Mouse (Mus musculus): ENCODE measurements around the gene Mfsd14a. TPM values are rescaled to one million over a fixed set of nuclear protein-coding genes. Genes with fewer than 3 reads are reported as not detected.
A peak's percentile ranks its signal among the peaks of the same experiment; 100 is the strongest.

The Mfsd14a gene
- total and polyA plus RNA-seq, 3 experiments, result 12.0 to 19.5 (median 17.5) TPM

- TF ChIP-seq EP300 (IDR thresholded peaks at IDR 0.05; ENCODE audit: insufficient read depth, low read depth, low read length) (no peak), POLR2A (IDR thresholded peaks at IDR 0.05; ENCODE audit: insufficient read depth, low read depth, low read length) (no peak), CTCF (IDR thresholded peaks at IDR 0.05) (no peak)
- no peak overlapping the region for H3K4me3 ChIP-seq
- H3K4me1 ChIP-seq (ENCODE audit: control insufficient read depth, insufficient read depth, low read length), result peaks cover 6% of the 10 kb centered on the region
- no peak overlapping the region for H3K27ac ChIP-seq
- no peak overlapping the region for H3K9ac ChIP-seq (ENCODE audit: low read depth, low read length)
- intact Hi-C loops (cut with DNase I), result no loop called here
- peaks cover 6% of the 10 kb centered on the region for H3K79me2 ChIP-seq (replicated peaks; ENCODE audit: control insufficient read depth, insufficient read depth, low read length)
- no peak for DNase-seq
- WGBS, result 81% methylated on average over 7 of the region's 7 CpGs
- H3K36me3 ChIP-seq (ENCODE audit: control insufficient read depth, insufficient read depth, low read length), result peaks cover 9% of the 10 kb centered on the region
- no peaks in the 10 kb centered on the region for H3K27me3 ChIP-seq (ENCODE audit: control insufficient read depth, insufficient read depth, low read length)
These were observed 13.7 kb downstream of the Mfsd14a start for GRCm38 (mm10) chr3:116648805-116649204.

GRCm38 (mm10) chr3:116646387-116646786 is 16.1 kb downstream of the Mfsd14a start:
- TF ChIP-seq POLR2A (IDR thresholded peaks at IDR 0.05; ENCODE audit: insufficient read depth, low read depth, low read length) (no peak), EP300 (IDR thresholded peaks at IDR 0.05; ENCODE audit: insufficient read depth, low read depth, low read length) (no peak), CTCF (IDR thresholded peaks at IDR 0.05) (no peak)
- intact Hi-C loops (cut with DNase I), result no loop called here
- Histone ChIP-seq H3K79me2 (replicated peaks; ENCODE audit: control insufficient read depth, insufficient read depth, low read length) (peaks cover 4% of the 10 kb centered on the region; the same call in 1 of the 2 replicates), H3K36me3 (ENCODE audit: control insufficient read depth, insufficient read depth, low read length) (peaks cover 9% of the 10 kb centered on the region), H3K27me3 (ENCODE audit: control insufficient read depth, insufficient read depth, low read length) (no peaks in the 10 kb centered on the region), H3K4me3 (no peak overlapping the region), H3K4me1 (ENCODE audit: control insufficient read depth, insufficient read depth, low read length) (peaks cover 2% of the 10 kb centered on the region), H3K9ac (ENCODE audit: low read depth, low read length) (no peak overlapping the region), H3K27ac (no peak overlapping the region)
- 98% methylated on average over 1 of the region's 1 CpGs for WGBS
- no peak for DNase-seq

DNA sequence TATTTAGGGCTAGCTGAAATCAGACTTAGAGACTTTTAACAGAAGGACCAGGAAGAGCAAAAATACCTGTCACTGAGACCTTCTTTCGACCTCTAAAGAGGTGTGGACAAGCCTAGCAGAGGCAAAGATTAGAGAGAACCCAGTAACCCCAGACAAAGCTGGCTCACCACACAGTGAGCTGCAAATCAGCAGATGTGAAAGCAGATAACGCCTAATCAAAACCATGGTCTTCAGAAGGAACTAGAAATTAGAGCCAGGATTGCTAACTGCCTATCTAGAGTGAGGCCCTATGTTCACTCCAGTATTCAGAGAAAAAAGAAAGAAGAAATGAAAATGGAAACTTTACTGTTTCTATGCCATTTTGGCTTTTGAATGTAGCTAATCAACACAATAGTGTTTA is 20.1 kb downstream of the Mfsd14a start:
- no peak overlapping the region for H3K9ac ChIP-seq (ENCODE audit: low read depth, low read length)
- H3K36me3 ChIP-seq (ENCODE audit: control insufficient read depth, insufficient read depth, low read length), result peaks cover 20% of the 10 kb centered on the region
- H3K4me3 ChIP-seq, result no peak overlapping the region
- peaks cover 4% of the 10 kb centered on the region for H3K4me1 ChIP-seq (ENCODE audit: control insufficient read depth, insufficient read depth, low read length)
- intact Hi-C loops (cut with DNase I), result no loop called here
- H3K27ac ChIP-seq, result peak overlapping the region; percentile 13
- DNase-seq, result no peak
- H3K27me3 ChIP-seq (ENCODE audit: control insufficient read depth, insufficient read depth, low read length), result no peaks in the 10 kb centered on the region
- no peak for TF ChIP-seq EP300 (IDR thresholded peaks at IDR 0.05; ENCODE audit: insufficient read depth, low read depth, low read length)
- TF ChIP-seq CTCF (IDR thresholded peaks at IDR 0.05), result no peak
- no peak for TF ChIP-seq POLR2A (IDR thresholded peaks at IDR 0.05; ENCODE audit: insufficient read depth, low read depth, low read length)
- WGBS, result 67% methylated on average over 2 of the region's 2 CpGs
- H3K79me2 ChIP-seq (replicated peaks; ENCODE audit: control insufficient read depth, insufficient read depth, low read length), result no peaks in the 10 kb centered on the region

DNA sequence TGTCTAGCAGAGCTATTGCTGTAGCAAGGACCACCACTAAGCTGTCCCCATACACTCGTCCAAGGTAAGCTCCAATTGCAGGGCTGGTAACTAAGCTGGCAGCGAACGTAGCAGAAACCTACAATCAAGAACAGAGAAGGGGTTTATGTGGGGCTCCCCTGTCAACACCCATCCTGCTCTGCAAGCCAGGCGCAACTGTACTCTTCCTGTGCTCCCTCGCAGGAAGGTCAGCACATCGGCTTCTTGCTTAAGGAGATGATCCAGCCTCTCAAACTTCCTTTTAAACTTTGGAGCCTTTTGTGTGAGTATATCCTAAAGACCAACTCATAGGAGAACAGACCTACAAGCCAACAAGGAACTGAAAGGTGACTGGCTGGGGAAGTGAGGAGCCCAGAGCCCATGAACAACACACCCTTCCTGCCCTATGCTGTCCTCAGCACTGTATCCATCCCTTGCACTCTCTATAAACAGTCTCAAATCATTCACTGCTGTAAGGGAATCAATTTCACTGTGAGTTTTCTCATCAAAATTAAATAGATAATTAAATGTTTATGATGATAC is 20.6 kb downstream of the Mfsd14a start:
- H3K4me1 ChIP-seq (ENCODE audit: control insufficient read depth, insufficient read depth, low read length), result peaks cover 4% of the 10 kb centered on the region
- 54% methylated on average over 6 of the region's 6 CpGs for WGBS
- H3K27ac ChIP-seq, result peak overlapping the region; percentile 13
- peaks cover 20% of the 10 kb centered on the region for H3K36me3 ChIP-seq (ENCODE audit: control insufficient read depth, insufficient read depth, low read length)
- H3K9ac ChIP-seq (ENCODE audit: low read depth, low read length), result no peak overlapping the region
- intact Hi-C loops (cut with DNase I), result no loop called here
- H3K27me3 ChIP-seq (ENCODE audit: control insufficient read depth, insufficient read depth, low read length), result no peaks in the 10 kb centered on the region
- no peak for TF ChIP-seq CTCF (IDR thresholded peaks at IDR 0.05)
- TF ChIP-seq EP300 (IDR thresholded peaks at IDR 0.05; ENCODE audit: insufficient read depth, low read depth, low read length), result no peak
- no peak for TF ChIP-seq POLR2A (IDR thresholded peaks at IDR 0.05; ENCODE audit: insufficient read depth, low read depth, low read length)
- no peak overlapping the region for H3K4me3 ChIP-seq
- no peaks in the 10 kb centered on the region for H3K79me2 ChIP-seq (replicated peaks; ENCODE audit: control insufficient read depth, insufficient read depth, low read length)
- peak in 1 of 2 experiments; percentile 13 for DNase-seq

GRCm38 (mm10) chr3:116640024-116640423 is 22.5 kb downstream of the Mfsd14a start:
- Histone ChIP-seq H3K27me3 (ENCODE audit: control insufficient read depth, insufficient read depth, low read length) (no peaks in the 10 kb centered on the region), H3K4me3 (no peak overlapping the region), H3K36me3 (ENCODE audit: control insufficient read depth, insufficient read depth, low read length) (peaks cover 22% of the 10 kb centered on the region), H3K79me2 (replicated peaks; ENCODE audit: control insufficient read depth, insufficient read depth, low read length) (no peaks in the 10 kb centered on the region), H3K4me1 (ENCODE audit: control insufficient read depth, insufficient read depth, low read length) (peaks cover 8% of the 10 kb centered on the region), H3K9ac (ENCODE audit: low read depth, low read length) (no peak overlapping the region), H3K27ac (peak overlapping the region; percentile 86)
- TF ChIP-seq EP300 (IDR thresholded peaks at IDR 0.05; ENCODE audit: insufficient read depth, low read depth, low read length) (no peak), POLR2A (IDR thresholded peaks at IDR 0.05; ENCODE audit: insufficient read depth, low read depth, low read length) (no peak), CTCF (IDR thresholded peaks at IDR 0.05) (no peak)
- no peak for DNase-seq
- WGBS, result 75% methylated on average over 1 of the region's 1 CpGs
- intact Hi-C loops (cut with DNase I), result no loop called here

- intact Hi-C loops (cut with DNase I), result loop anchor here (2.0 kb wide), 1 partner anchor 22 kb away; no protein-coding TSS in a partner anchor
- peaks cover 8% of the 10 kb centered on the region for H3K4me1 ChIP-seq (ENCODE audit: control insufficient read depth, insufficient read depth, low read length)
- no peaks in the 10 kb centered on the region for H3K79me2 ChIP-seq (replicated peaks; ENCODE audit: control insufficient read depth, insufficient read depth, low read length)
- no peak for TF ChIP-seq EP300 (IDR thresholded peaks at IDR 0.05; ENCODE audit: insufficient read depth, low read depth, low read length)
- no peak for TF ChIP-seq POLR2A (IDR thresholded peaks at IDR 0.05; ENCODE audit: insufficient read depth, low read depth, low read length)
- TF ChIP-seq CTCF (IDR thresholded peaks at IDR 0.05), result no peak
- DNase-seq, result no peak
- no peak overlapping the region for H3K4me3 ChIP-seq
- WGBS, result 61% methylated on average over 7 of the region's 7 CpGs
- H3K27me3 ChIP-seq (ENCODE audit: control insufficient read depth, insufficient read depth, low read length), result no peaks in the 10 kb centered on the region
- H3K36me3 ChIP-seq (ENCODE audit: control insufficient read depth, insufficient read depth, low read length), result peaks cover 20% of the 10 kb centered on the region
- H3K9ac ChIP-seq (ENCODE audit: low read depth, low read length), result no peak overlapping the region
- peak overlapping the region; percentile 86 for H3K27ac ChIP-seq
These were observed 23.9 kb downstream of the Mfsd14a start for GRCm38 (mm10) chr3:116638572-116638971.
